Mouse (Mus musculus) megakaryocyte, embryonic 14.5 days (primary cell): ENCODE data around the gene 1700001C02Rik.

ENCODE experiments used
- FLI1 ChIP-seq: IDR thresholded peaks from 2 replicates; pipeline ENCODE4 v1.6.1; 2012; ENCODE audit warnings: low read length, inconsistent platforms, mixed read lengths
- GATA1 ChIP-seq: IDR thresholded peaks from 3 replicates; pipeline ENCODE4 v1.6.1; 2012; ENCODE audit warnings: mixed read lengths, low read length, inconsistent platforms, borderline replicate concordance

DNA sequence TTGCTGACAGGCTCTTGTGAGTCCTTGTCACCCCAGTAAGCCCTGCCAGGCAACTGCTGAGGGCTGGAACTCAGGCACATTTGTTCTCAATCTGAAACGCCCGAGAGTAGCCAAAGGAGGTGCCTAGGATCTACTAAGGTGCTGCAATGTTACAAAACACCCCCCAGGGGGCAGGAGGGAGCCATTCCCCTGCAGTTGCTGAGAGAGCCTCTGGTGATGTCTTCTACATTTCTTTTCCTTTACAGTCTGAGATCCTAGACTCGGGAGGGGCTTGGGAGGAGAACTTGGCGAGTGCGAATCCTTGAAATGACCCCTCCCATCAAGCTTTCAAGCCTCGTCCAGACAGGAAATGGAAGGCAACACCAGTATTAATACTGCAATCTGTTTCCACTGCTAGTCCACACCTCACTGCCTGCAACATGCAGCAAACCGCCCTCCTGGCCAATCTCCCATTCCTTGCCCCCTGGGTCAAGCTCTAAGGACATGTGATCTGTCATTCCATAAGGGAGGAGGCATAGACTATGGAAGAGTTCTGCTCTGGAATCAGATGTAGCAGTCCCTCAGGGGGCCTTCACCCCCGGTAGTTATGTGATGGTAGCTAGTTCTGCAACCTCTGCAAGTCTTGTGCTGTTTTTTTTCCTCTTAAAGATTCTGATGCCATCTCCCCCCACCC is 42.1 kb upstream of the 1700001C02Rik start:
- TF ChIP-seq FLI1 (no peak), GATA1 (no peak)
